Mouse (Mus musculus): ENCODE measurements at regions not wholly inside any gene's neighbourhood (a gene's known extent, or its start where the extent isn't known, plus 50 kb on each side); places are given as distances from the start of the nearest gene placed in this dataset.

DNA sequence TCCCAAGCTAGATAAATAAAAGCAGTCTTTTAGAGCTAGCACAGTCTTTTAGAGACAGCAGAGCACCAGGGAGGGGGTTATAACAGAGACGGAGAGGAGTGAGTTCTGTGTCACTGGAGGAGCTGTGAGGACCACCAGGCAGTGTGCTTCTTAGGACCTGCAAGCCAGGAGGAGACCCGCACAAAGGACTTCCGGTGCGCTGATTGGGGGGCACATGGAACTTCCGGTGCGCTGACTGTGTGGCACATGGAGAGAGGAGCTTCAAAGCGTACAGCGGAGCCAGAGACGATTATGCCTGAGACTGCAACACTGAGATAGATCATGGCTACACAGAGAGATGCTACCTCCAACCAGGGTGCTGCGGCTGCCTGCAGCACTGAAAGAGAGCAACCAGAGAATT, 53.4 kb downstream of the Rpl37a start:
- Histone ChIP-seq H3K4me2 (no peak overlapping the region), H3K36me3 (replicated peaks) (no peaks in the 10 kb centered on the region), H3K4me3 (replicated peaks) (no peak overlapping the region), H3K9me3 (replicated peaks) (no peaks in the 10 kb centered on the region), H3K27ac (replicated peaks) (no peak overlapping the region), H3K27me3 (no peaks in the 10 kb centered on the region), H3K9ac (no peak overlapping the region), H3K4me1 (replicated peaks) (no peaks in the 10 kb centered on the region)
- WGBS (ENCODE audit: insufficient replicate concordance), result 80% methylated on average over 10 of the region's 10 CpGs
- no peak for ATAC-seq (ENCODE audit: insufficient read depth)

DNA sequence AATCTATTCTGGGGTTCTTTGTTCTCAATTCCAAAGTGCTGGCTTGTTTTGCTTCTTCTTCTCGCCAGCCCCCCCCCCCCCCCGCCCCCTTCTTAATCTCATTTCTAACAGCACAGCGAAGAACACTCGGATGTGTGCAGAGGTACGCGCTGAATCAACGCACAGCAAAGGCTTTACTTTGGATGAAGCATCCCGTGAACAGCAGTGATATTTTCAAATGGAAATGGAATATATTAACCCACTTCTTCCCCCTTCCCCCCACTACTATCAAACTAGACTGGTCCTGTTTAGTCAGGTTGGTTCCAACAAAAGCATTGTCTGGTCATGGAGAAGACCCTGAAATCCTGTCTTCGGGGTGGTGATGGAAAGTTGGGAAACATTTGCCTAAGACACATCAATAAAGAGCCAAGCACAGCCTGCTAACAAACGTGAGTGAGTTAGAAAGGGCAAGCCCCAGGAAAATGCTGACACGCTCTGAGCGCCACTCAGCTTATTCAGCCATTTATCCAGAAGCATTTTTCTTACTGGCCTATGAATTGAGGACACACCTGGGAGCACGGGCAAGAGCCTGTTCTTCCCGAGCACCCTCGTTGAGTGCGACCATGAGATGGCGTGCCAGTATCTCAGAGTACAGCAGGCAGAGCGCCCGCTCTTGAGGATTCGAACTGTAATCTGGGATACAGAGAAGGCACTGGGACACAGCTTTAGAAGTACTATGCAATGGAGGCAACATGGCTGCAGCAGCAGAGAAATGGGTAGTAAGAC, 54.1 kb downstream of the Rpl37a start:
- no peak for ATAC-seq (ENCODE audit: insufficient read depth)
- 68% methylated on average over 20 of the region's 20 CpGs for WGBS (ENCODE audit: insufficient replicate concordance)
- no peak overlapping the region for H3K9ac ChIP-seq
- no peaks in the 10 kb centered on the region for H3K4me1 ChIP-seq (replicated peaks)
- H3K36me3 ChIP-seq (replicated peaks), result no peaks in the 10 kb centered on the region
- no peak overlapping the region for H3K27ac ChIP-seq (replicated peaks)
- no peaks in the 10 kb centered on the region for H3K27me3 ChIP-seq
- H3K9me3 ChIP-seq (replicated peaks), result no peaks in the 10 kb centered on the region
- no peak overlapping the region for H3K4me3 ChIP-seq (replicated peaks)
- no peak overlapping the region for H3K4me2 ChIP-seq

DNA sequence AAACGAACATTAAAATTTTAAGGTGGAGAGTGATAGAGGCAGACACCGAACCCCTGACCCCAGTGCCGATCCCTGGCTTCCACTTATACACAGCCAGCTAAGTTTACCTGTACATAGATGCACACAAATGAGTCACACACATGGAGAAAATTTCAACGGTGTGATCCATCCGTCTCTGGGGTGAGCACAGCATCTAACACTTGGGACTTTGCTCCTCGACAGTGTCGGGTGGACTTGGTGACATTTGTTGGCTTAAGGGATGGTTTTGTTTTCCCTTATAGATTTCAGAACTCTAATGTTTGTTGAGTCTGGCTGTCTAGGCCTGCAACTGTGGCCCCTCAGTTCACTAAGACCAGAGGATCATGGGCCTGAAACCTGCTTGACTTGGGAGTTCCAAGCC, 54.9 kb upstream of the Igfbp2 start:
- Histone ChIP-seq H3K4me2 (no peak overlapping the region), H3K4me3 (replicated peaks) (no peak overlapping the region), H3K27me3 (no peaks in the 10 kb centered on the region), H3K36me3 (replicated peaks) (no peaks in the 10 kb centered on the region), H3K9ac (no peak overlapping the region), H3K27ac (replicated peaks) (peak overlapping the region; percentile 6; the same call in 1 of the 2 replicates), H3K9me3 (replicated peaks) (no peaks in the 10 kb centered on the region), H3K4me1 (replicated peaks) (no peaks in the 10 kb centered on the region)
- WGBS (ENCODE audit: insufficient replicate concordance), result 60% methylated on average over 7 of the region's 7 CpGs
- ATAC-seq (ENCODE audit: insufficient read depth), result peak; percentile 44; the same call in 1 of the 2 replicates

DNA sequence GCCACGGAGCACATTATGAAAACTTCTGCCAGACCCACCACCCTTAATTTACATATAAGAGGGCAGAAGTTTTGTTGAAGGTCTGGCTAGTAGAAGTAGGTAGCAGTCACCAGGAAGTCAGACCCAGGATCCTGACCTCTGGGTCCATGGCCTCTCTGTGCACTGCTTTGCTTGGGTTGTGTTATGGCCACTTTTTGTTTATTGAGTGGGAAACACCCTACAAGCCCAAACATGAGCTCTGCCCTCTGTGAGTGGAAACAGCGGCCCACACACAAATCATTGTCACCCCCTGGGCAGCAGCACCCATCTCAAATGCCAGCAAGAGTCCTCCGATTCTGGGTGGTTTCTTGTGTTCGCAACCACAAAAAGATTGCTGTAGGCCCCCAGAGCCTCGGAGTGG, 51.6 kb upstream of the Igfbp2 start:
- Histone ChIP-seq H3K27ac (replicated peaks) (peak overlapping the region; percentile 53), H3K27me3 (no peaks in the 10 kb centered on the region), H3K4me1 (replicated peaks) (no peaks in the 10 kb centered on the region), H3K36me3 (replicated peaks) (no peaks in the 10 kb centered on the region), H3K4me2 (no peak overlapping the region), H3K4me3 (replicated peaks) (no peak overlapping the region), H3K9ac (no peak overlapping the region), H3K9me3 (replicated peaks) (no peaks in the 10 kb centered on the region)
- peak; percentile 65 for ATAC-seq (ENCODE audit: insufficient read depth)
- 56% methylated on average over 5 of the region's 5 CpGs for WGBS (ENCODE audit: insufficient replicate concordance)

DNA sequence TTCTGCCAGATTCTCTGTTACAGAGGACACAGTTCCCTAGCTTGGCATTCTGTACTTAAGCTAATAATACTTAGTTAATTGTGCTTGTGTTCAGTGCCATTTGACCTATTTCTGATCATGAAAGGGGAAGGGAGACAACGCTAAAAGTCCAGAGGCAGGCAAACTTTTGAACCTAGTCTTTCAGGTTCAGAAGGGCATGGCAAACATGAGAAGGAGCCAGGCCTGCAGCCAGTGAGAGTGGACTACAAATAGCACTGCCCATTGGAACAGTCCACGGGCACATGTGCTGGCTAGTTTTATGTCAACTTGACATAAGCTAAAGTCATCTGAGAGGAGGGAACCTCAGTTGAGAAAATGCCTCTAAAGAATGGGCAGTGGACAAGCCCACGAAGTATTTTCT, 51.1 kb upstream of the Igfbp2 start:
- Histone ChIP-seq H3K9ac (no peak overlapping the region), H3K27ac (replicated peaks) (peak overlapping the region; percentile 53), H3K4me3 (replicated peaks) (no peak overlapping the region), H3K4me1 (replicated peaks) (no peaks in the 10 kb centered on the region), H3K36me3 (replicated peaks) (no peaks in the 10 kb centered on the region), H3K27me3 (no peaks in the 10 kb centered on the region), H3K9me3 (replicated peaks) (no peaks in the 10 kb centered on the region), H3K4me2 (no peak overlapping the region)
- WGBS (ENCODE audit: insufficient replicate concordance), result 52% methylated on average over 3 of the region's 3 CpGs
- ATAC-seq (ENCODE audit: insufficient read depth), result peak; percentile 71

Measured in liver, embryonic 15.5 days (tissue).